Comparison of ENCODE assay signal across 9 mouse cellular contexts in genomic region chr10:70165877-70166276, GRCm38 (mm10). TPM values are rescaled to one million over a fixed set of nuclear protein-coding genes. Genes with fewer than 3 reads are reported as not detected.
DNase-seq lines count a peak whose midpoint lies in the region; ATAC-seq and TF ChIP-seq lines count a peak whose summit lies in the region.
"Had no signal": no experiment of that assay in that cellular context is flagged by ENCODE, and none has a peak within 500 bp of the region (broad histone marks: within the 10 kb centered on the region; RNA-seq: fewer than 3 reads in every experiment).

No protein-coding gene starts in this region.

- peak; percentile 70 for DNase-seq in kidney, postnatal 0 days (ENCODE audit: low spot score)
- no peak for DNase-seq in kidney, adult 18-20 months
- DNase-seq in urinary bladder, postnatal 14 days (ENCODE audit: low spot score), result peak; percentile 43
- DNase-seq in urinary bladder, adult 2 months (ENCODE audit: low spot score), result no peak
- peak; percentile 69 to 80 for DNase-seq in cerebellum, postnatal 25 days
- no peak for DNase-seq in T-cell, adult 2 months (ENCODE audit: low spot score)
- DNase-seq in embryo, embryonic 10 days (ENCODE audit: low spot score), result no peak
- no peak for DNase-seq in urinary bladder, postnatal 10 days (ENCODE audit: low spot score)

- 42% methylated on average over 6 of the region's 6 CpGs for WGBS in kidney, postnatal 0 days

- no peaks in the 10 kb centered on the region for H3K27me3 ChIP-seq in kidney, postnatal 0 days (ENCODE audit: insufficient read depth, low read length)

- ATAC-seq in kidney, postnatal 0 days (replicated peaks; ENCODE audit: low FRiP score, low read depth), result no peak
- ATAC-seq: activated CD4-positive, CD25-positive, alpha-beta regulatory T cell, adult 4 months had no signal

- H3K4me3 ChIP-seq in kidney, postnatal 0 days (replicated peaks; ENCODE audit: low read depth, low read length), result no peak overlapping the region

- no peak overlapping the region for H3K9ac ChIP-seq in kidney, postnatal 0 days (ENCODE audit: low read depth, low read length)

- TF ChIP-seq CTCF in kidney, postnatal 0 days (IDR thresholded peaks at IDR 0.05; ENCODE audit: low read depth), result peak; percentile 65

- no peaks in the 10 kb centered on the region for H3K9me3 ChIP-seq in kidney, postnatal 0 days (replicated peaks; ENCODE audit: low read length)

- no peak overlapping the region for H3K27ac ChIP-seq in kidney, postnatal 0 days

- no peak overlapping the region for H3K4me2 ChIP-seq in kidney, postnatal 0 days (ENCODE audit: low read length)

- peaks cover 20% of the 10 kb centered on the region for H3K36me3 ChIP-seq in kidney, postnatal 0 days (ENCODE audit: insufficient read depth, low read length)

- H3K4me1 ChIP-seq in kidney, postnatal 0 days (replicated peaks; ENCODE audit: insufficient read depth, low read length), result no peaks in the 10 kb centered on the region; the same call in 1 of the 2 replicates

RNA-seq across cellular contexts. Expression of gene Mrln, which starts 38.6 kb away (rescaled TPM):
- polyA plus RNA-seq in kidney, postnatal 0 days (2015; fragmentation: Nextera tagmentation; extraction: Ambion mirVana), result 6.0 and 9.8 TPM in 2 replicates
- 0.34 and 1.5 TPM in 2 replicates for polyA plus RNA-seq in urinary bladder, adult 2 months (2012; rRNA removed)
- polyA plus RNA-seq: activated CD4-positive, CD25-positive, alpha-beta regulatory T cell, adult 4 months had no signal

Comparison
In these comparisons a context has a peak if more than half of its experiments do, and no peak if none do; other contexts are left out.
1. DNase-seq: peak in kidney, postnatal 0 days (single experiment), urinary bladder, postnatal 14 days (single experiment) and cerebellum, postnatal 25 days (2 of 2); none in kidney, adult 18-20 months (single experiment), urinary bladder, adult 2 months (single experiment), T-cell, adult 2 months (single experiment), embryo, embryonic 10 days (single experiment) and urinary bladder, postnatal 10 days (single experiment).